Mouse (Mus musculus) granulocyte monocyte progenitor cell, adult 5-6 weeks (primary cell): ENCODE measurements around the gene Safb2. TPM values are rescaled to one million over a fixed set of nuclear protein-coding genes. Genes with fewer than 3 reads are reported as not detected.
A peak's percentile ranks its signal among the peaks of the same experiment; 100 is the strongest.
"Not testable (repeated sequence)": the region's sequence is repeated elsewhere in the genome, so short reads cannot be mapped to it uniquely, and the experiment has no call there.

Experiments
- ATAC-seq: replicated peaks from 2 replicates; pipeline ENCODE4 v1.8.0; 2016; ENCODE audit warnings: mild to moderate bottlenecking, moderate TSS enrichment, inconsistent platforms; ENCODE audit not compliant: poor library complexity, severe bottlenecking
- total RNA-seq, 2 experiments: library from RNA; stranded (forward) in 1 of 2; stranded (reverse) in 1 of 2; fragments of 200-712, 200-1000 nt in 1 of 2; fragments of >200 nt in 1 of 2; fragmentation: Nextera tagmentation in 1 of 2; gene quantifications; 2 replicates each; pipeline ENCODE4 v1.2.3; 2014 to 2017

The Safb2 gene
- total RNA-seq (2014; fragmentation: Nextera tagmentation) (99.5 and 132 TPM in 2 replicates), total RNA-seq (2017) (66.4 and 76.5 TPM in 2 replicates)

DNA sequence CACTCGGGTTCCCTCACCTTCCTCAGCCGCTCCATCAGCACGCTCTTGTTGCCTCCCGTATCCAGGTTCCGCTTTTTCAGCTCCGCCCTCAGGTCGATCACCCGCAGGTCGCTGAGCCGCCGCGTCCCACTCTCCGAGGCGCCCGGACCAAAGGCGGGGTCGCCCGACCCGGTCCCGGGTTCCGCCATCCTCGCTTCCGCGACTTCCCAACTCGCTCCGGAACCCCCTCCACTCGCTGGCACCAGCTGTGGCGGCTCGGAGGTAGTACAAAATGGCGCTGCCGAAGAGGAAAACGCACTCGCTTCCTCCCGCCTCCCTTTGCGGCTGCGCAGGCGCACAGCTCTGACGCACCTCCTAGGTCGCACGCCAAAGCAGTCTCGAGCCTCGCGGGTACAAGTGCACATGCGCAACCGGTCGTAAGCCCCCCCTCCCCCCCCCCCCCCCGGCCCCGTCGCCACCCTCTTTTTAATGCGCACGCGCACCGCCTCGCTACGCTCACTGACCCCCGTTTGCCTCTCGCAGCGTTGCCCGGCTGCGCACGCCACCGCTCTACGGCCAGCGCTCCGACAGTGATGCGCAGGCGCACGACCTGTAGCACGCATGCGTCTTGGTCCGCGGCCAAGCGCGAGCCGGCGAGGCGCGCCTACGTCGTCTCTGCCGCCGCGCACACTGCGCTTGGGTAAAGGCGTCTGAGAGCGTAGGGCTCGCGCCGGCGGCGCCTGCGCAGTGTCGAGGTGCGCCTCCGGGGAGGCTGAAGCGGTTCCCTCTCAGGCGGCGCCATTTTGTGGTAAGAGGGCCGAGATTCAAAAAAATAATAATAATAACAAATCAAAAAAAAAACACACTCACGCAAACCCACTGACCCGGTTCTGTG, at the start of gene Safb2, which contains the start of gene Safb:
TSS of gene Safb2 (minus strand) at position 329 of the 874 bp plus-strand sequence.
TSS of gene Safb (plus strand) at position 569 of the 874 bp plus-strand sequence.
- ATAC-seq, result peak; percentile 71

GRCm38 (mm10) chr17:56634023-56634422, 49.6 kb upstream of the Safb2 start:
- ATAC-seq, result no peak

GRCm38 (mm10) chr17:56631807-56632206, 47.4 kb upstream of the Safb2 start:
- no peak for ATAC-seq

DNA sequence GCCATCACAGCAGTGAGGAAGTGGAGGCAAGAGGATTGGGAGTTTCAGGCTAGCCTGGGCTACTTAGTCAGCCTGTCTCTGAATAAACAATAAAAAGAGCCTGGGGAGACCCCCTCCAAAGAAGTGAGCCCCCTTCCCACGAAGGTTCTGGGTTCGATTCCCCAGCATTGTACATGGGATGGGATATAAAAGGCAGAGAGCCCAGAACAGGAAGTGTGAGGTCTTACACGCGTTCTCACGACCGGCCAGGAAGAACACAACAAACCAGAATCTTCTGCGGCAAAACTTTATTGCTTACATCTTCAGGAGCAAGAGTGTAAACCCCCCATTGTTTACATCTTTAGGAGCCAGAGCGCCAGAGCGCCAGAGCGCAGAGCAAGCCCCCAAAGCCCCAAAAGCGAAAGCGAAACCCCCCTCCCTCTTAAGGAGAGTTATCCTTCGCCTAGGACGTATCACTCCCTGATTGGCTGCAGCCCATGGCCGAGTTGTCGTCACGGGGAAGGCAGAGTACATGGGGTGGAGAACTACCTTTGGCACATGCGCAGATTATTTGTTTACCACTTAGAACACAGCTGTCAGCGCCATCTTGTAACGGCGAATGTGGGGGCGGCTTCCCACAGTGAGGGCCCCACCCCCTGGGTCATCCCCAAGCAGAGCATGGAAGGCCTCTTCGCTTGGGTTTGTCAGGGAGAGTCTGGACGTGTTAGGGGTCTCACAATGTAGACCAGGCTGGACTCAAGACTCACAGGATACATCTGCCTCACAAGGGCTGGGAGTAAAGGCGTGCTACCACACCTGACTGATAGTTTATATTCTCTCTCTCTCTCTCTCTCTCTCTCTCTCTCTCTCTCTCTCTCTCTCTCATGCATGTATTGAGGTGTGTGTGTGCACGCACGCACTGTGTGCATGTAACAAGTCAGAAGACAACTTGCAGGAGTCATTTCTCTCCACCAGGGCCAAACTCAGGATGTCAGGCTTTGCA, 45.7 kb upstream of the Safb2 start:
- not testable (repeated sequence) for ATAC-seq

- no peak for ATAC-seq
Measured at GRCm38 (mm10) chr17:56627530-56628277, 43.3 kb upstream of the Safb2 start, which contains the start of gene Catsperd. TSS of gene Catsperd (plus strand) at chr17:56628143.

DNA sequence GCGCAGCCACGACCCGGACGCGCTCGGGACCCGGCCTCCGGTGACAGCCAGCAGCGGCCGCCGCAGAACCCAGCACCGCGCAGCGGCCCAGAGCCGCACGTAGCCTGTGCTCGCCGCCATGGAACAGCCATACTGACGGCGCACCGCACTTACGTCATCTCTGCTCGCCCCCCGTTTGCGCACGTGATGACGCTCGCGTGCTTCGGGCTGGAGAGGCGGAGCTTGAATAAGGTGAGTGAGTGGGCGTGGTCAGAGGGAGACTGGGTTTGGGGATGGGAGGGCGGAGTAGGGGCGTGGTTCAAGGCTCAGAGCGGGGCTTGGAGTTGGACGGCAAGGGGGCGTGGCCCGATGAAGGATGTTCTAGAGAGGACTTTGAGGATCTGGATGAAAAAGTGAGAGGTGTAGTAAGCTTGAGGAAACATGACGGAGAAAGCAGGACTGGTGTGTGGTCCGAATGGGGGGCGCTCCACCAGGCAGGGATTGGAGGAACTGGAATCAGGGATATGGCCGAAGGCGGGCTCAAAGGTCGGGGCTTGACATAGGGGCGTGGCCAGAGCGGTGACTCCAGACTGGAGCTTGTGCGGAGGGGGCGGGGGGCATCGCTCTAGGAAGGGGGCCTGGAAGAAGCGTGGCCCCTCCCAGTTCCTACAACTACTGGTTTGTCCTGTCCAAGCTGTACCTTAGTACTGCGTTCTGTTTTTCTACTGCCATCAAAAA, 42.5 kb upstream of the Safb2 start, which contains the start of gene Lonp1:
TSS of gene Lonp1 (minus strand) at position 134 of the 717 bp plus-strand sequence.
- peak; percentile 81 for ATAC-seq

DNA sequence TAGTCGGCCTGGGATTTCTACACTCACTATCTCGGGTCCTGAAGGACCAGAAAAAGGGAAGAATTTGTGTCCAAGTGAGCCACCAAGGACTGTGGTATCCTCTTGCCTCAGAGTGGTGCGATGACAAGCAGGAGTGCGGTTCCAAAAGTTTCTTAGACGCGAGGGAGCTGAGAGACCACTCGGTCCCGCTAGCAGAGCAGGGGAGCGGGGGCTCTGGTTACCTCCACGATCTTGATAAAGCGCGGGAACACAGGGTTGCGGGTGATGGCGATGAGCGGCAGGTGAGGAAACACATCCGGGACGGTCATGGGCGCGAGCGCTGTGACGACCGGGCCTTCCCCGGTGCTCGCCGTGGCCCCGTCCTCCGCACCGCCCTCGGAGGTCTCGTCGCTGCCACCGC, 41.9 kb upstream of the Safb2 start:
- ATAC-seq, result peak; percentile 38

DNA sequence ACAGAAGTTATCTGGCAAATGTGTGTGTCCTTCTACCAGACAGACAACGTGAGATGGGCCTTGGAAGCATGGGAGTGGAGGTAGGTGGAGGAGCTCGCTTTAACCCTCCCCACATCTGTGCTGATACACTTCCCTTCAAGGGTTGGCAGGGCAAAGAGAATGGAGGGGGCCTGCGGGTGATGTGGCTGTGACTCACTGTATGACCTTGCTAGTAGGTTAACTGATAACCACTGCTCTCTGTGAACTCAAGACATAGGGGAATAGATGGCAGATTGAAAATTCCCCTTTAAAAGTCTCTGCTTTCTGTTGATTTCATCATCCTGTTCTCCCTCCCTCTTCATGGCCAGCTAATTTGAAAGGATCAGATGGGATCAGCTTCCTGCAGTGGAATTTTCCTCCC, 41.1 kb upstream of the Safb2 start:
- no peak for ATAC-seq

- no peak for ATAC-seq
Measured at GRCm38 (mm10) chr17:56617628-56618027, 33.2 kb upstream of the Safb2 start.

DNA sequence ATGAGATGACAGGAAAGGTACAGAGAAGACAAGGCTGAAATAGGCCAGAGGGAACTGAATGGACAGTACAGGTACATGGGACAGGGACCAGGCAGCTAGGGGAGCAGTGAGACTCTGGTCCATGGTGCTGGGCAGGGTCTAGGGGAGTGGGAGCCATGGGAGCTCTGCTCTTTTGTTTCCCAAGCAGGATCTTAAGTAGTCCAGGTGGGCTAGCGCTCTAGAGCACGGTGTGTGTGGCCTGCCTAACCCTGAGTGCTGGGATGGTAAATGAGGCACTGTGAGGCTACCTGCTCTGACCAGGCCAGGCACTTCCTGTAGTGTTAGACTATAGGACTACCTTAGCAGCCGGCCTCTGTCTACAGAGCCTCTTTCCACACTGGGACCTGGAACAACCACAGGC, 32.3 kb upstream of the Safb2 start:
- no peak for ATAC-seq

DNA sequence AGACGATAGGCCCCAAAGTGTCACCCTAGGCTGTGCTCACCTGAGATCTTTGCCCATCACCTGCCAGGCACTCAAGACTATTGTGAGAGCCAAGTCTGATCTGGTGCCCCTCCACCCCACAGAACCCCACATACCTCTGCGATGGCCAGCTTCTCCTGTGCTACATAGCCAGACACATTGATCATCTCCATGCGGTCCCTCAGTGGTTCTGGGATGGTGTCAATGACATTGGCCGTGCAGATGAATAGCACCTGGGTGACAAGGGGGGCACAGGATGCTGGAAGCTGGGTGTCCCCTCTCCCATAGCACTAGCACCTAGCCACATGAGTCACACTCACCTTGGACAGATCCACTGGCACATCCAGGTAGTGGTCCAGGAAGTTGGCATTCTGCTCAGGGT, 31.4 kb upstream of the Safb2 start:
- no peak for ATAC-seq

- ATAC-seq, result no peak
Measured at GRCm38 (mm10) chr17:56615136-56615784, 30.9 kb upstream of the Safb2 start.

DNA sequence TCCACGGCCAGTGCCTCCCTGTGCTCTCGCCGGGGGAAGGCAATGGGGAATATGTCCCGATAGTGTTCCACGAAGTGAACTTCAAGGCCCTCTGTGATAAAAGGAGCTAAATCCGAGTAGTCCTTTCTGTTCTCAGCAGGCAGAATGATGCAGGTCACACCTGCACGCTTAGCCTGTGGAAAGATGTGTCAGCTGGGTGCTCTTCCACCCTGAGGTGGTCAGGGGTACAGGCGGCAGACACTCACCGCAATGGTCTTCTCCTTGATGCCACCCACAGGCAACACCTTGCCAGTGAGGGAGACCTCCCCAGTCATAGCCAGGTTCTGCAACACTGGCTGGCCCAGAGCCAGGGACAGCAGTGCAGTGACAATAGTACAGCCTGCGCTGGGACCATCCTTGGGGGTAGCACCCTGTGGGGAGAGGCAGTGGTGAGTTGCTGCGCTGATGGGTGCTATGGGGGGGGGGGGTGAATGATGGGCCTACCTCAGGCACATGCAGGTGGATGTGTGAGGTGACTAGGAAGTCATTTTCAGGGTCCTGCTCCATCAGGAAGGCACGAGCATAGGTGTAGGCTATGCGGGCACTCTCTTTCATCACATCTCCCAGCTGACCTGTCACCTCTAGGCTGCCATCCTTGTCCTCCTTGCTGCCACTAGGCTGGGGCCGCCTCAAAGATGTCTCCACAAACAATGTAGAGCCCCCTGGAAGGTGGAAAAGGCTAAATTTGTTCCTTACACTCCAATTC, 30.2 kb upstream of the Safb2 start:
- no peak for ATAC-seq

DNA sequence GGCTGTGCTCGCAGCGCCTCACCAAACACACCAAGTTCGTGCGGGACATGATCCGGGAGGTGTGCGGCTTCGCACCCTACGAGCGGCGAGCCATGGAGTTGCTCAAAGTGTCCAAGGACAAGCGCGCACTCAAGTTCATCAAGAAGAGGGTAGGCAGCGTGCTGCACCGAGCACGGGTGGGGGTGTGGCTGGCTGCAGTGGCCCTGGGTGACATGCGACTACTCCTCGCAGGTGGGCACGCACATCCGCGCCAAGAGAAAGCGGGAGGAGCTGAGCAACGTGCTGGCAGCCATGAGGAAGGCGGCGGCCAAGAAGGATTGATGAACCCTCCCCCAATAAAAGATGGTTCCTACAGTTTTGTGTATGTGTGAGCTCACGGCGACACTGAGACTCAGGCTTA, 29.5 kb upstream of the Safb2 start:
- ATAC-seq, result not testable (repeated sequence)

GRCm38 (mm10) chr17:56613236-56613844, 29.0 kb upstream of the Safb2 start, which contains the start of gene Rpl36:
TSS of gene Rpl36 (plus strand) at chr17:56613416.
- peak; percentile 55 for ATAC-seq

DNA sequence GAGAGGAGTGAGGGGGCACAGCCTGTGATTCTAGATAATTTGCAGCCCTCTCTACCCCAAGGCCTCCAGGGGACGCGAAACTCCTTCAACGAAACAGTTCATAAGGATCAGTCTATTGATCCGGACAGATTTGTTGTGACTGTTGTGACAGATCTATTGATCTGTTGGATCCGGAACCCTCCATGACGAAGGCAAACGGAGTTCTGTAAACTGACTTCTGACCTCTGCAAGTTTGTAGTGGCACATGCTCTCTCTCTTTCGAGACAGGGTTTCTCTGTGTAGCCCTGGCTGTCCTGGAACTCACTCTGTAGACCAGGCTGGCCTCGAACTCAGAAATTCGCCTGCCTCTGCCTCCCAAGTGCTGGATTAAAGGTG, 28.2 kb upstream of the Safb2 start:
- not testable (repeated sequence) for ATAC-seq

- ATAC-seq, result peak; percentile 24
Measured at GRCm38 (mm10) chr17:56611861-56612564, 27.6 kb upstream of the Safb2 start.
